Mouse (Mus musculus) bone marrow macrophage, adult 2 months (primary cell): ENCODE results near the gene Msmo1. TPM values are rescaled to one million over a fixed set of nuclear protein-coding genes. Genes with fewer than 3 reads are reported as not detected.

Source experiments
- H3K27ac ChIP-seq: 2 replicates; pipeline ENCODE4 v1.5.1; 2012; ENCODE audit warnings: low read depth, low read length; ENCODE audit not compliant: insufficient read depth
- H3K4me1 ChIP-seq: 2 replicates; pipeline ENCODE4 v1.6.1; 2012; ENCODE audit warnings: low read length; ENCODE audit not compliant: control insufficient read depth, insufficient read depth
- H3K4me3 ChIP-seq: 2 replicates; pipeline ENCODE4 v1.5.1; 2012; ENCODE audit warnings: mild to moderate bottlenecking, low read length, moderate library complexity; ENCODE audit not compliant: insufficient read depth
- CTCF ChIP-seq: IDR thresholded peaks from 2 replicates; pipeline ENCODE4 v1.5.1; 2012; ENCODE audit warnings: low read depth, mild to moderate bottlenecking, low read length, moderate library complexity
- POLR2A ChIP-seq: IDR thresholded peaks from 2 replicates; pipeline ENCODE4 v1.6.1; 2012; ENCODE audit warnings: mild to moderate bottlenecking, low read depth, low read length, borderline replicate concordance
- polyA plus RNA-seq: library from polyadenylated mRNA; stranded (reverse); fragments of >200 nt; gene quantifications from 2 replicates; pipeline ENCODE4 v1.2.4, GENCODE M21; 2012; ENCODE audit not compliant: missing spikeins, insufficient read depth, insufficient read length

Gene Msmo1
- 65.3 and 67.0 TPM in 2 replicates for polyA plus RNA-seq

GRCm38 (mm10) chr8:64733271-64733943, at the start of gene Msmo1:
Gene Msmo1 (minus strand): TSS chr8:64733792.
- Histone ChIP-seq H3K27ac (peak within 1 kb of the TSS; percentile 79), H3K4me1 (peaks cover 27% of the 10 kb centered on the region)
- TF ChIP-seq CTCF (no peak), POLR2A (no peak)

GRCm38 (mm10) chr8:64781947-64782346, 48.4 kb upstream of the Msmo1 start:
- Histone ChIP-seq H3K4me1 (peaks cover 6% of the 10 kb centered on the region; the same call in 1 of the 2 replicates), H3K4me3 (no peak overlapping the region), H3K27ac (no peak overlapping the region)
- TF ChIP-seq POLR2A (no peak), CTCF (no peak)

More at GRCm38 (mm10) chr8:64733271-64733943, at the start of gene Msmo1:
- peak within 1 kb of the TSS; percentile 98 for H3K4me3 ChIP-seq

GRCm38 (mm10) chr8:64777925-64778324, 44.3 kb upstream of the Msmo1 start:
- no peak overlapping the region for H3K4me3 ChIP-seq
- TF ChIP-seq CTCF (no peak), POLR2A (no peak)

GRCm38 (mm10) chr8:64774136-64774535, 40.5 kb upstream of the Msmo1 start:
- TF ChIP-seq POLR2A (no peak), CTCF (no peak)
- Histone ChIP-seq H3K4me1 (no peaks in the 10 kb centered on the region), H3K4me3 (no peak overlapping the region), H3K27ac (no peak overlapping the region)

More at GRCm38 (mm10) chr8:64777925-64778324, 44.3 kb upstream of the Msmo1 start:
- peaks cover 3% of the 10 kb centered on the region; the same call in 1 of the 2 replicates for H3K4me1 ChIP-seq
- H3K27ac ChIP-seq, result no peak overlapping the region

DNA sequence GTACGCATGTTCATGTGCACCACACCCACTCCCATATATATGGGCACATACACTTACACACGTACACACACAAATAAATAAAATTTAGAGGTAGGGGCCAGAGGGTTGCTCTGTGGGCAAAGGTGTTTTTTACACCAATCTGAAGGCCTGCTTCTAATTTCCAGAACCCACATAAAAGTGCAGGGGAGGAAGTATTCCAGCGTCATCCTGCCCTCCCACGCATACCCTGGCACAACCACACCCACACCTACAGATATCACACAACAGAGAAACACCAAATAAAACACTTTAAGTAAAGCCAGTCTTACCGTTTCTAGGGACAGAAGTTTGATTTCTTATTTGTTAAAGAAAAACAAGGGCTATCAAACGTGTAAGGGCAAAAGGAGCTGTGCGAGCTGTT, 37.2 kb upstream of the Msmo1 start:
- Histone ChIP-seq H3K27ac (no peak overlapping the region), H3K4me3 (no peak overlapping the region), H3K4me1 (no peaks in the 10 kb centered on the region)
- TF ChIP-seq CTCF (no peak), POLR2A (no peak)

DNA sequence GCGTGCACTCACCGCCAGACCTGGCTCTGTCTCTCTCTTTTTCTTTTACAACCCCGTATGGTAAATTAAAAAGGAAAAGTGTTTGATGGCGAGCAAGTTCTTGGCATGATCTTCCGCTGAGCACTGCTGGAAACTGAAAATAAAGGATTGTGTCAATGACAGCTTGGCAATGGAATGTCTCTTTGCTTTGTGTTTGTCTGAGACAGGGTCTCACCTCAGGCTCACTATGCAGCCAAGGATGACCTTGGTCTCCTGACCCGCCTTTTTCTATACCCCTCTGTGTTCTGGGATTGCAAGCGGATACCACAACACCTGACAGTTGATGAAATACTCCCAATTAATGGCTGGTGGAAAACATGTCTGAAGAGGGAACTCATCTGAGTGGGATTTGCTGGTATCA, 36.0 kb upstream of the Msmo1 start:
- Histone ChIP-seq H3K27ac (no peak overlapping the region), H3K4me1 (no peaks in the 10 kb centered on the region), H3K4me3 (no peak overlapping the region)
- TF ChIP-seq POLR2A (no peak), CTCF (no peak)

GRCm38 (mm10) chr8:64768645-64769044, 35.1 kb upstream of the Msmo1 start:
- TF ChIP-seq CTCF (no peak), POLR2A (no peak)
- Histone ChIP-seq H3K4me1 (peaks cover 4% of the 10 kb centered on the region; the same call in 1 of the 2 replicates), H3K27ac (no peak overlapping the region), H3K4me3 (no peak overlapping the region)

- Histone ChIP-seq H3K27ac (no peak overlapping the region), H3K4me3 (no peak overlapping the region), H3K4me1 (peaks cover 4% of the 10 kb centered on the region; the same call in 1 of the 2 replicates)
- TF ChIP-seq POLR2A (no peak), CTCF (no peak)
Observed at GRCm38 (mm10) chr8:64767047-64767446, 33.5 kb upstream of the Msmo1 start.

GRCm38 (mm10) chr8:64764075-64764474, 30.5 kb upstream of the Msmo1 start:
- no peak overlapping the region for H3K4me3 ChIP-seq
- H3K27ac ChIP-seq, result no peak overlapping the region
- no peak for TF ChIP-seq CTCF
- no peak for TF ChIP-seq POLR2A
- peaks cover 4% of the 10 kb centered on the region; the same call in 1 of the 2 replicates for H3K4me1 ChIP-seq

GRCm38 (mm10) chr8:64762751-64763150, 29.2 kb upstream of the Msmo1 start:
- TF ChIP-seq POLR2A (no peak), CTCF (no peak)
- H3K27ac ChIP-seq, result no peak overlapping the region
- H3K4me1 ChIP-seq, result peaks cover 4% of the 10 kb centered on the region; the same call in 1 of the 2 replicates
- H3K4me3 ChIP-seq, result no peak overlapping the region

DNA sequence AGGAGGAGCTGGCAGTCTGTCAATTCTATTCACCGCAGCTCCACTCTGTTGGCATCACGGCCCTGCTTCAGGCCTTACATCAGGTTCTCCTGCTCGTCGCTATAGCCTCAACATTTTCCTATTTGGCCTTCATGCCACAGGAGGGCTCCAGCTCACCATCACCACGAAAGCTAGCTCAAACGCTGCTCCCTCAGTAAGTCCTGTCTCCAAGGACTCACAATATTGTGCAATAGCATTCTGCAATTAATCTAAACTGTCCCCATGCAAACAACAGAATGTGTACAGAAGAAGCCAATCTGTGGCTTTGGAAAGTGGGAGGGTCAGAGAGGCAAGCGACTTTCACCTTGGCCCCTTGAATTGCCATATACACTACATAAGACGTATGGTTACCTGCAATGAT, 27.8 kb upstream of the Msmo1 start:
- TF ChIP-seq POLR2A (no peak), CTCF (no peak)
- Histone ChIP-seq H3K4me3 (no peak overlapping the region), H3K4me1 (peaks cover 4% of the 10 kb centered on the region; the same call in 1 of the 2 replicates), H3K27ac (no peak overlapping the region)

DNA sequence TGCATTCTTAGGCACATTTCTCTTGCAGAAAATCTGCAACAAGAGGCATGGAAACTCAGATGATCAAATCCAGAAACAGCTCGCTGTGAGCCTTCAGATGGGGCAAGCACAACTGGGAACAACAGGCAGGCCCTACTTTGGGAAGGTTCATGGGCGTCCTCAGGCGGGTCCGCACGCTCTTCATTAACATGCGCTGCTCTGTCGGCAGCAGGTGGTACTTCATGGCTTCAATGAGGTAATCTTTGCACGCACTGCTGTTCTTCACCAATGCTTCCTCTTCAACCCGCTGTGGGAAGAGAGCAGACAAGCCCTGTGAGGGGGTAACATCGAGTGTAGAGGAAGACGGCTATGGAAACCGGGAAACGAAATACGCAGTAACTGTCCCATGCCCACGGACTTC, 24.4 kb upstream of the Msmo1 start:
- Histone ChIP-seq H3K4me3 (no peak overlapping the region), H3K27ac (no peak overlapping the region), H3K4me1 (no peaks in the 10 kb centered on the region)
- TF ChIP-seq POLR2A (no peak), CTCF (no peak)
